Mouse (Mus musculus): ENCODE measurements around the gene Mei4. TPM values are rescaled to one million over a fixed set of nuclear protein-coding genes. Genes with fewer than 3 reads are reported as not detected.

The Mei4 gene
- polyA plus RNA-seq, 1 experiment from 2014 or later = 0.86 TPM

DNA sequence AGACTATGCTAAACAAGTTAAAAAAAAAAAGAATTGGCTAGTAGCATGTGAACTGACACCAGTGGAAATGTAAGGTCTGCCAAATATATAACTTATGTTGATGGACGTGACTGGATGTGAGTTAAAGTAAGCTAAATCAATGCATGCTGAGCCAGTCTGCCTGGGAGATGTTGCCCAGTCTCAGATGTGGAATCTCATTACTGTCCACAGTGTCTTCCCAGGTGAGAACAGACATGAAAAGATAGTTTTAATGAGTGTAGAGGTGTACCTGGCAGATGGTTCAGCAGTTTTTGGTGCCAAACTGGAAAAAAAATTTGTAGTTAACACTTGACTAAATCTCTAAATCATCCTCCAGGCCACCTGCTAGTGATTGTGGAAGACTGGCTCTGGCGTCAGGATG is 94.4 kb downstream of the Mei4 start:
- H3K27me3 ChIP-seq = no peaks in the 10 kb centered on the region
- no peak overlapping the region for H3K9ac ChIP-seq
- no peaks in the 10 kb centered on the region for H3K9me3 ChIP-seq (replicated peaks)
- ATAC-seq (replicated peaks; ENCODE audit: low FRiP score) = no peak
- 71% methylated on average over 2 of the region's 2 CpGs for WGBS
- no peak overlapping the region for H3K4me3 ChIP-seq (replicated peaks)
- no peaks in the 10 kb centered on the region for H3K4me1 ChIP-seq
- no peak overlapping the region for H3K4me2 ChIP-seq
- H3K27ac ChIP-seq = no peak overlapping the region
- H3K36me3 ChIP-seq = no peaks in the 10 kb centered on the region

DNA sequence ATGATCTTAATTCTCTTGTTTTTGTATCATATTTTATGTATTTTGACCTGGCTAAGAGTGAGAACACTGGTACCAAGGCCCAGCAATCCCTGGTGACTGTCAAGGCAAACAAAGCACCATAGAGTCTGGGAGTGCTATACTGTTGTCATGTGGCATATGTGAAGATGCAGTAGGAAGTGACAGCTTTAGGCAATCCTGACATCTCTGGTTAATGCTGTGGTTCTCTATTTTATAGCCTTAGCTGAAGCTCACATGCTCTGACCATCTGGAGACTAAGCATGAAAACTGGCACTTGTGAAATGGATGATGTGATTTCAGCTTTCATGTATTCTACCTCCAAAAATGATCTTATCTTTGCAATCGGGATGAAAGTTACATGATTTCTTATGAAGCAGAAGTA is 103.3 kb downstream of the Mei4 start:
- no peak overlapping the region for H3K4me3 ChIP-seq (replicated peaks)
- H3K4me1 ChIP-seq = no peaks in the 10 kb centered on the region
- ATAC-seq (replicated peaks; ENCODE audit: low FRiP score) = no peak

DNA sequence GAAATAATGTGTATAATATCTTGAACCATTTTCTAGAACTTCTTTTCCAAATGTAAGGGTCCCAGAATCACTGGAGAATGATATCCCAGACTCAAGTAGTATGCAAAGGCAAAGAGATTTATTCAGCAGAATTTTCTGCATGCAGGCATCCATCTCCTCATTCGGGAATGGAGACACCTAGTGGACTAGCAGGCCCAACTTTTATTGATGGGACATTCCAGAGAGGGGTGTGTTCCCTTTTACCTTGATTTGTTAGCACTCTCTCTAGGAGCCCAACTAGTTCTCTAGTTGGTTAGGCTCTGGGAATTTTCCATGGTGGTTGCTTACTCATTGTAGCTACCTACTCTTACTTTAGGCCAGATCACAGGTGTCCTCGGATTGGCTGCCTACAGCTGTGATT is 105.5 kb downstream of the Mei4 start:
- ATAC-seq (replicated peaks; ENCODE audit: low FRiP score) = no peak

More for the DNA sequence above, 103.3 kb downstream of the Mei4 start:
- no peaks in the 10 kb centered on the region for H3K27me3 ChIP-seq
- H3K4me2 ChIP-seq = no peak overlapping the region
- no peak overlapping the region for H3K9ac ChIP-seq
- no peak overlapping the region for H3K27ac ChIP-seq
- no peaks in the 10 kb centered on the region for H3K9me3 ChIP-seq (replicated peaks)
- 79% methylated on average over 1 of the region's 1 CpGs for WGBS
- no peaks in the 10 kb centered on the region for H3K36me3 ChIP-seq

DNA sequence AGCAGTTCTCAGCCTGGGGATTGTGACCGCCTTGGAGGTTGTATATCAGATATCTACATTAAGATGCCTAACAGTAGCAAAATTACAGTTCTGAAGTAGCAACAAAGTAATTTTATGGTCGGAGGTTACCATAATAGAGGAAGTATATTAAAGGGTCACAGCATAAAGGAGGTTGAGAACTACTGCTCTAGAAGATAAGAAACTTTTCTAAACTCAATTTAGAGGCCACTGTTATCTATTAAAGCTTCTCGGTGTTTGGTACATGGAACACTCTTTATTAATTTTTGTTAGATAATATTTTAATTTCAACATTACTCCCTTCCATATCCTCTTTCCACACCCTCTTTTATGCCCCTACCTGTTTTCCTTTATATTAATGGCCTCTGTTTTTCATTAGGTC is 119.0 kb downstream of the Mei4 start:
- H3K36me3 ChIP-seq = no peaks in the 10 kb centered on the region
- WGBS = 87% methylated on average over 3 of the region's 3 CpGs
- H3K27me3 ChIP-seq = no peaks in the 10 kb centered on the region
- H3K4me2 ChIP-seq = no peak overlapping the region
- H3K4me3 ChIP-seq (replicated peaks) = no peak overlapping the region
- no peak overlapping the region for H3K27ac ChIP-seq
- no peaks in the 10 kb centered on the region for H3K9me3 ChIP-seq (replicated peaks)
- no peak for ATAC-seq (replicated peaks; ENCODE audit: low FRiP score)
- H3K9ac ChIP-seq = no peak overlapping the region
- H3K4me1 ChIP-seq = no peaks in the 10 kb centered on the region

More for the DNA sequence above, 105.5 kb downstream of the Mei4 start:
- Histone ChIP-seq H3K4me2 (no peak overlapping the region), H3K4me1 (no peaks in the 10 kb centered on the region), H3K36me3 (no peaks in the 10 kb centered on the region), H3K4me3 (replicated peaks) (no peak overlapping the region), H3K9me3 (replicated peaks) (no peaks in the 10 kb centered on the region), H3K27ac (no peak overlapping the region), H3K9ac (no peak overlapping the region), H3K27me3 (no peaks in the 10 kb centered on the region)
- WGBS = 67% methylated on average over 2 of the region's 2 CpGs

DNA sequence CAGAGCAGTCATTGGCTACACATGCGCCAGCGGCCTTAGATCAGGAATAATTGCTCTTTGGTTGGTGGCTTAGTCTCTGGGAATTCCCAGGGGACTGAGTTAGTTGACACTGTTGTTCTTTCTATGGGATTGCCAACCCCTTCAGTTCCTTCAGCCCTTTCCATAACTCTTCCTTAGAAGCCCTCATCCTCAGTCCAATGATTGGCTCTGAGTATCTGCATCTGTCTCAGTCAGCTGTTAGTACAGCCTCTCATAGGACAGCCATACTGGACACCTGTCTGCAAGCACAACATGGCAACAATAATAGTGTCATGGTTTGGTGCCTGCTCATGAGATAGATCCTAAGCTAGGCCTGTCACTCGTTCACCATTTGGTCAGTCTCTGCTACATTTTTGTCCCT is 149.5 kb downstream of the Mei4 start:
- Histone ChIP-seq H3K9ac (no peak overlapping the region), H3K27me3 (no peaks in the 10 kb centered on the region), H3K36me3 (no peaks in the 10 kb centered on the region), H3K4me1 (no peaks in the 10 kb centered on the region), H3K9me3 (replicated peaks) (no peaks in the 10 kb centered on the region), H3K4me2 (no peak overlapping the region), H3K27ac (no peak overlapping the region), H3K4me3 (replicated peaks) (no peak overlapping the region)
- ATAC-seq (replicated peaks; ENCODE audit: low FRiP score) = no peak
- 74% methylated on average over 3 of the region's 3 CpGs for WGBS

DNA sequence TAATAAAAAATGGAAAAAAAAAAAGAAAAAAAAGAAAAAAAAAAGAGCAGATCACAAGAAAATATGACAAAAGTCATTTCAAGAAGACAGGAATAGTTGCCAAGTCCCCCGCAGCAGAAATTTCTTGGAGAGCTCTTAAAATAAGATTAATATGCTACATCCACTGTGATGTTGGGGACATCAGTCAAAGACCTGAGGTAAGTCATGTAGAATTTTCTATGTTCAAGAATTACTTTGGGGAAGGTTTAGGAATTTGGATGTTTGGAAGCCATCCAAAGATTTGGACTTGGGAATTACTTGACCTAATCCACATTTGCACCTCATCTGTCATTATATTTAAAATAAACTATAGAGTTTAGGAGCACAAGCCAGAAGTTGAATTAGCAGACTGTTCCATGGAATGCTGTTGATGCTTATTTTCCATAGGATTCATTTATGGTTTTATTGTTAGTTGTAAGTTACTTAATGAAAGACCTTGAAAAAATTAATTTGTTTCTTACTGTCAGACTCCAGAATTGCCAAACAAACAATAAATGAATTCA is 179.1 kb downstream of the Mei4 start:
- ATAC-seq (replicated peaks; ENCODE audit: low FRiP score) = no peak
- WGBS = 68% methylated on average over 1 of the region's 1 CpGs

DNA sequence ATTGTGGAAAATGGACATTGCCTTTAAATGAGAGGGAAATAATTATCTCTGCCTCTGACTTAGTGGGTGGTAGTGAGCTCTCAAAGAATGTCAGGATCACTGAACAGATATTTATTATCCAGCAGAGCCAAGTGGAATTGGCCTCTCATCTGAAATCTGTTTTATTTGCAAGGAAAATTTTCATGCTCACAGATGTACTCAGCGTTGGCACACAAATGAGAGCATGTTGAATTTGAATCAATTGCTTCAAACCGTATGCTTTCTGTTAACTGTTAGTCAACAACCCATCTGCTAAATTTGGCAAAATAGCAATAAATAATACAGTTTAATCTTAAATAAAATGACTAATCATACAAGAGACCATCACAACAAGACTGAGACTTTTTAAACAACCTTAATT is 181.0 kb downstream of the Mei4 start:
- H3K4me2 ChIP-seq = no peak overlapping the region
- H3K27me3 ChIP-seq = no peaks in the 10 kb centered on the region
- H3K9me3 ChIP-seq (replicated peaks) = no peaks in the 10 kb centered on the region
- no peak for ATAC-seq (replicated peaks; ENCODE audit: low FRiP score)
- no peaks in the 10 kb centered on the region for H3K4me1 ChIP-seq
- H3K27ac ChIP-seq = no peak overlapping the region
- 89% methylated on average over 2 of the region's 2 CpGs for WGBS
- H3K4me3 ChIP-seq (replicated peaks) = no peak overlapping the region
- H3K9ac ChIP-seq = no peak overlapping the region
- H3K36me3 ChIP-seq = no peaks in the 10 kb centered on the region

More for the DNA sequence above, 179.1 kb downstream of the Mei4 start:
- H3K4me1 ChIP-seq = no peaks in the 10 kb centered on the region
- no peak overlapping the region for H3K27ac ChIP-seq
- no peaks in the 10 kb centered on the region for H3K27me3 ChIP-seq
- no peak overlapping the region for H3K4me3 ChIP-seq (replicated peaks)
- H3K36me3 ChIP-seq = no peaks in the 10 kb centered on the region
- no peaks in the 10 kb centered on the region for H3K9me3 ChIP-seq (replicated peaks)
- no peak overlapping the region for H3K9ac ChIP-seq
- no peak overlapping the region for H3K4me2 ChIP-seq

DNA sequence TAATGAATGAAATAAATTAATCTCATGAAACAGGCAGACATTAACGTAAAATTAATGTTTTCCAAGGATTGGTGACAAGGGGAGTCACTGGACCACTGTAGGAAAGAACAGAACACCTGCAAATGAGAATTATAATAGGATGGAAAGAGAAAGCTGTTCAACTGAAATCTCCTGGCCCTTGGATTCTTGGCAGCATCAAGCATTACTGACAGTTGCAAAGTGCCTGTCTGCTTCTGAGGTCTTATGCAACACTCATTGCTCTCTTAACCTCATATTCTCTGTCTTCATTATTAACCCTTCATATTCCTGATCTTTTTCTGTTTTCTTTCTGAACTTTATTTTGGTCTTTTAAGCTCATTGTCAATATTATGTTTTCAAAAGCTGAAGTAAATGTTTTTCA is 210.4 kb downstream of the Mei4 start:
- ATAC-seq (replicated peaks; ENCODE audit: low FRiP score) = no peak
- no peak overlapping the region for H3K9ac ChIP-seq
- no peak overlapping the region for H3K27ac ChIP-seq
- WGBS = 64% methylated on average over 1 of the region's 1 CpGs
- no peaks in the 10 kb centered on the region for H3K36me3 ChIP-seq
- H3K4me1 ChIP-seq = no peaks in the 10 kb centered on the region
- H3K9me3 ChIP-seq (replicated peaks) = no peaks in the 10 kb centered on the region
- H3K4me3 ChIP-seq (replicated peaks) = no peak overlapping the region
- no peaks in the 10 kb centered on the region for H3K27me3 ChIP-seq
- no peak overlapping the region for H3K4me2 ChIP-seq

DNA sequence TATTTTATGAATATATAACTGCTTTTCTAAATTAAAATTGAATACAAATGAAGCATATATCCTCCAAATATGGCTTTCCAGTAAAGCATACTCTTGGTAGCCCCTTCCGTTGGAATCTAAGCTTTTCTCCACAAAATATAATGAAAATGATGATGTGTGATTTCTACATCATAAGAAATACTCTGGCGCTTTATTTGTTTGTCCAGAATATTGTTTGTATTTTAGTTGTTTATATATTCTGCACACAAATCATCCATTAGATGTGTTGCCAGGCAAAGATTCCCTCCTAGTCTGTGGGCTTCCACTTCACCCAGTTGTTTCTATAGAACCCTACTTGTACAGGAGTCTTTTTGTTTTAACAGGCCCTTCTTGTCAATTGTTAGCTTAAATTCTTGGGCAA is 211.8 kb downstream of the Mei4 start:
- H3K9me3 ChIP-seq (replicated peaks) = no peaks in the 10 kb centered on the region
- H3K9ac ChIP-seq = no peak overlapping the region
- no peaks in the 10 kb centered on the region for H3K27me3 ChIP-seq
- H3K4me2 ChIP-seq = no peak overlapping the region
- 97% methylated on average over 2 of the region's 2 CpGs for WGBS
- H3K36me3 ChIP-seq = no peaks in the 10 kb centered on the region
- H3K27ac ChIP-seq = no peak overlapping the region
- no peak for ATAC-seq (replicated peaks; ENCODE audit: low FRiP score)
- no peak overlapping the region for H3K4me3 ChIP-seq (replicated peaks)
- no peaks in the 10 kb centered on the region for H3K4me1 ChIP-seq

DNA sequence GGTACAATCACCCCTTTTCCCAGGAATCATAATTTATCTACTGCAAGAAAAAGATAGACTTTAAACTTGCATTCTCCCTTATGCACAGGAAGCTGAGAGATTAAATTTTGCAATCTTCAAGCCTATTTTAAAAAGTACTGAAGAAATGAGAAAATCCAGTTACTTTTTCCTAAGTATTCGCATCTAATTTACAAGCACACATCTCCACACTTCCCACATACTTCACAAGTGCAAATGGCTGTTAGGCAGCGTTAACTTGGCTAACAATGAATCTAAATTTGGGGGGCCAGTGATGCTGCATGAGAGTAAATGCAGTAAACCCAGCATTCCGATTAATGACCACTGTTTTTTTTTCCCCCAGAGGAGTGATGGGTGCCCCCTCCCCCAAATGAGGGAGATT is 232.9 kb downstream of the Mei4 start:
- no peaks in the 10 kb centered on the region for H3K4me1 ChIP-seq
- H3K4me2 ChIP-seq = no peak overlapping the region
- no peaks in the 10 kb centered on the region for H3K27me3 ChIP-seq
- no peak overlapping the region for H3K9ac ChIP-seq
- no peak overlapping the region for H3K4me3 ChIP-seq (replicated peaks)
- no peaks in the 10 kb centered on the region for H3K36me3 ChIP-seq
- 74% methylated on average over 3 of the region's 3 CpGs for WGBS
- no peak overlapping the region for H3K27ac ChIP-seq
- no peak for ATAC-seq (replicated peaks; ENCODE audit: low FRiP score)
- no peaks in the 10 kb centered on the region for H3K9me3 ChIP-seq (replicated peaks)

DNA sequence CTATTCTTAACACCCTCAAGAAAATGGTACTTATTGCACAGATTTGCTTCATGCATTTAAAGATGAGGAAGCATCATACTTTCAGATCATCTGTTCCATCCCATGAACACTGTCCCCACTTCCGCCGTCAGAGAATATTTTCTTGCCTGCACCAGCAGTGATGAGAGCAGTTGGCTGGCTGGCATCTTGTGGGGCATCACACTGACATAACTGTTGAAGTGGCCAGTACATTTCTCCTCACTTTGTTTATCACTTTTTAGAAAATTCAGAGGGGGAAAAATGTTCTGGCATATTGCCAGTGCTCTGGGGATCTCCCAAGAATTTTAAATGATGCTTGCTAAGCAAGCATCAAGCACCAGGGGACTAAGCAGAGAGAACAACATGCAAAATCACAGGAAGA is 251.4 kb downstream of the Mei4 start:
- ATAC-seq (replicated peaks; ENCODE audit: low FRiP score) = no peak
- no peak overlapping the region for H3K27ac ChIP-seq
- H3K27me3 ChIP-seq = no peaks in the 10 kb centered on the region
- H3K9ac ChIP-seq = no peak overlapping the region
- no peaks in the 10 kb centered on the region for H3K36me3 ChIP-seq
- no peak overlapping the region for H3K4me3 ChIP-seq (replicated peaks)
- H3K4me2 ChIP-seq = no peak overlapping the region
- no peaks in the 10 kb centered on the region for H3K9me3 ChIP-seq (replicated peaks)
- no peaks in the 10 kb centered on the region for H3K4me1 ChIP-seq
- WGBS = 94% methylated on average over 2 of the region's 2 CpGs

DNA sequence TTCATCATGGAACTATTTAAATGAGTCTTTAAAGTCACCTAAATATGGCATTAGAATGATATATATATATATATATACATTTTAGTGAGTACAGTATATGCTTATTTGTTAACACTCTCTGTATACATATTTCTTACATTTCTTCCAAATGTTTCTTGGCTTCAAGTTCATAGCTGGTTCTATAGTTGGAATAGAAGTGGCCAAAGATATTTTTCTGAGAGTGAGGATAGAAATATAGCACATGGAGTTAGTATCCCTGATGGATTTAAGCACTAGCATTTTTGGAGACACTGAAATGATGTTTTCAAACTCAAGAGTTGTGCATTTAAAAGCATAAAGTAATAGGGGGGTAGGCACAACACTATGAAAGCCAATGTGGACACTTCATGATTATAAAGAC is 272.6 kb downstream of the Mei4 start:
- H3K9ac ChIP-seq = no peak overlapping the region
- ATAC-seq (replicated peaks; ENCODE audit: low FRiP score) = no peak
- no peak overlapping the region for H3K4me2 ChIP-seq
- no peaks in the 10 kb centered on the region for H3K4me1 ChIP-seq
- no peaks in the 10 kb centered on the region for H3K36me3 ChIP-seq
- H3K27me3 ChIP-seq = no peaks in the 10 kb centered on the region
- H3K9me3 ChIP-seq (replicated peaks) = no peaks in the 10 kb centered on the region
- H3K4me3 ChIP-seq (replicated peaks) = no peak overlapping the region
- H3K27ac ChIP-seq = no peak overlapping the region

DNA sequence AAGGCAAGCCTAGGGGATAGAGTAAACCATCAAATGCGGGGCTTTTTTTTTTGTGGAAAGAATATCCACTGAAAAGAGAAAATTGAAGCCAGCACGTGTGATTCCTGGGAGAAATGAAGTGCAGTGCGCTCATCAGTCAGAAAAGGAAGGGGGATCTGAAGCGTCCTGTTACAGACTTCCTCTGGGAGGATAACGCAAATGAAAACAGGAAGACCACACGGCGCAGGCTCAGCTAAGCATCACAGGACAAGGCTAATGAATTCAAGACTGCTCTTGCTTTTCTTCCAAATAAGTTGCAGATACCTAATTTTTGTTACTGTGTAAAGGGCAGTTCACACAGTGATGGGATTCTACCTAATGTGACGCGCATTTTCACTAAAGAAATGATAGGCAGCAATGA is 296.7 kb downstream of the Mei4 start:
- Histone ChIP-seq H3K36me3 (no peaks in the 10 kb centered on the region), H3K27me3 (no peaks in the 10 kb centered on the region), H3K4me1 (no peaks in the 10 kb centered on the region), H3K9me3 (replicated peaks) (no peaks in the 10 kb centered on the region), H3K9ac (no peak overlapping the region), H3K4me3 (replicated peaks) (no peak overlapping the region), H3K4me2 (peak overlapping the region; percentile 33; the same call in 1 of the 2 replicates), H3K27ac (no peak overlapping the region)
- ATAC-seq (replicated peaks; ENCODE audit: low FRiP score) = no peak
- WGBS = 37% methylated on average over 9 of the region's 9 CpGs
